Mouse (Mus musculus): ENCODE measurements around the gene Tppp2.

GRCm38 (mm10) chr14:51906102-51906501 lies 12.1 kb upstream of the Tppp2 start:
- TF ChIP-seq CTCF (IDR thresholded peaks at IDR 0.05; ENCODE audit: low read depth) (no peak), EP300 (IDR thresholded peaks at IDR 0.05; ENCODE audit: low read depth) (no peak)

Measured in liver, embryonic 14.5 days (tissue).